Mouse (Mus musculus): Measurements from ENCODE around the gene Dusp23. TPM values are rescaled to one million over a fixed set of nuclear protein-coding genes. Genes with fewer than 3 reads are reported as not detected.

Gene Dusp23
- total RNA-seq, 2 experiments from 2014 or later = 12.7 to 13.3 TPM

DNA sequence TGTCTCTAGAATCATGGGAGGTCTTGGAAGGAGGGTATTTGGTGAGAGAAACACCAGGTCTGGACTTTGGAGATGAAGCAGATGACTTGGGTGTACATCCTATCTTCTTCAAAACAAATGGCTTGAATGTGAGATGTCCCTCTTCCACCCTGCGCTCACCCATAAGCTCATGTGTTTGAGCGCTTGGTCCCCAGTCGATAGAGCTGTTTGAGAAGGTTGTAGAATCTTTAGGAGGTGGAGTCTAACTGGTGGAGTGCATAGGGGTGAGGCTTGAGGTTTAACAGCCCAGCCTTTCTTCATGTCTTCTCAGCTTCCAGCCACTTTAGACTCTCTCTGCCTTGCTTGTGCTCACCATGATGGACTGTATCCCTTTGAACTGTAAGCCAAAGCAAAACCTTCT is 6.5 kb downstream of the Dusp23 start:
- no peak for DNase-seq
- intact Hi-C loops (cut with DNase I) = no loop called here

DNA sequence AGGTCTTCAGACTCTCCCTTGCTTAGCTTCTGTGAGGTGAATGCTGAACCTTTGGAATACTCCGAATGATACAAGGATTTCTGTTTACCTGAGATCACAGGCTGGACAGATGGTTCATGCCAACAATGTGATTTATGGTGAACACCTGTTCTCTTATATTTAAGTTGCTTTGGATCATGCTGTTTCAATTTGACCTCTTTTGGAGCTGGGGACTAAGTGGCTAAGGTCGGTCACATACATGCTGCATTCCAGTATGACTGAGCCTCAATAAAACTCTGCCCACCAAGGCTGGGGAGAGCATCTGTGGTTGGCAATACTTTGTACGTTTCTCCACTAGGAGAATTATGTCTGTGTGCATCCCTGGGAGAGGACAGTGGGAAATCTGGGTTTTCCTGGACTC is 8.7 kb downstream of the Dusp23 start:
- DNase-seq = no peak
- intact Hi-C loops (cut with DNase I) = no loop called here

DNA sequence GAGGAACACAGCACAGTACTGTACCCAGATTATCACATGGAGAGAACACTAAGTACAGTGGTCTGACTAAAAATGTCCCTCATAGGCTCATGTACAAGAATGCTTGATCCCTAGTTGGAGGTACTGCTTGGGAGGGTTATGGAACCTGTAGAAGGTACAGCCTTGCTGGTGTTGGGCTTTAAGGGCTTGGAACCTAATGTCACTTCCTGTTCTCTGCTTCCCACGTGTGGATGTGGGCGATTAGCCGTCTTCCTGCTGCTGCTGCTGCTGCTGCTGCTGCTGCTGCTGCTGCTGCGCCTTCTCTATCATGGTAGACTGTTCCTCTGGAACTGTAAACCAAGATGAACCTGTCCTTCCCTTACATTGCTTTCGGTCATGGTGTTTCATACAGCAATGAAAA is 9.2 kb downstream of the Dusp23 start:
- DNase-seq = no peak
- intact Hi-C loops (cut with DNase I) = no loop called here

DNA sequence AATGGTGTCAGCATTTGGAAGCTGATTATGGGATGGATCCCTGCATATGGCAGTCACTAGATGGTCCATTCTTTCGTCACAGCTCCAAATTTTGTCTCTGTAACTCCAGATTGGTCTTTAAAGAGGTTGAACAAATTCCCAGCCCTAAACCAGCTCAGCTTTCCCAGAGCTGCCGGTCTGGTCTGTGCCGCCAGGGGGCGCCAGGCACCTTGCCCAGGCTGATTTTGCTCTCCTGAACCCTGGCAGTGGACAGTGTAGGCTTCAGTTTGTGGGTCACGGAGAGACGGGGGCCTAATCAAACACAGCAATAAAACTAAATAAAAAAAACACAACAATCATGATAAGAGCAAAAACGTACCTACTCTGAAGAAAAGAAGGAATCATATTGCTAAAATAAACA is 13.5 kb downstream of the Dusp23 start:
- peak; percentile 78 to 86 for DNase-seq
- intact Hi-C loops (cut with DNase I) = loop anchor here (1.0 to 10.0 kb wide), 3 partner anchors 13 to 776 kb away; partner anchors contain the start of gene Dusp23

DNA sequence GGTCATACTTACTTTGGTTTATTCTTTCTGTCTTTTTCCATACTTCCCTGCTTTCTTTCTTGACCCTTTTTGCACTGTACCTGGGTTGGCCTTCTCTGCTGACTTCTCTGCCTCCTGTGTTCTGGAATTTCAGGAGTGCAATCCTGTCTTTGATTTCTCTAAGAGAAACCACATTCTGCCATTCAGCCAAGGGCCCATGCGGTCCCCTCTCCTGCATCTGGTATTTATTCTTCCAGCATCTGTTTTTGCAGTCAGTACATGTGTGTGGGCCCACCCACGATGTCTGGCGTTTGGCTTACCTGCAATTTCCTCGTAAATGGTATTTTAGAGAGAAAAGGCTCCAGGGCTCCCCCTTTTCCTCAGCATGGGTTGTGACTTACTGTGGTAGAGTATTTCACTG is 14.6 kb downstream of the Dusp23 start:
- no peak for DNase-seq
- intact Hi-C loops (cut with DNase I) = loop anchor here (5.0 to 10.0 kb wide), 2 partner anchors 206 to 777 kb away; no protein-coding TSS in a partner anchor

DNA sequence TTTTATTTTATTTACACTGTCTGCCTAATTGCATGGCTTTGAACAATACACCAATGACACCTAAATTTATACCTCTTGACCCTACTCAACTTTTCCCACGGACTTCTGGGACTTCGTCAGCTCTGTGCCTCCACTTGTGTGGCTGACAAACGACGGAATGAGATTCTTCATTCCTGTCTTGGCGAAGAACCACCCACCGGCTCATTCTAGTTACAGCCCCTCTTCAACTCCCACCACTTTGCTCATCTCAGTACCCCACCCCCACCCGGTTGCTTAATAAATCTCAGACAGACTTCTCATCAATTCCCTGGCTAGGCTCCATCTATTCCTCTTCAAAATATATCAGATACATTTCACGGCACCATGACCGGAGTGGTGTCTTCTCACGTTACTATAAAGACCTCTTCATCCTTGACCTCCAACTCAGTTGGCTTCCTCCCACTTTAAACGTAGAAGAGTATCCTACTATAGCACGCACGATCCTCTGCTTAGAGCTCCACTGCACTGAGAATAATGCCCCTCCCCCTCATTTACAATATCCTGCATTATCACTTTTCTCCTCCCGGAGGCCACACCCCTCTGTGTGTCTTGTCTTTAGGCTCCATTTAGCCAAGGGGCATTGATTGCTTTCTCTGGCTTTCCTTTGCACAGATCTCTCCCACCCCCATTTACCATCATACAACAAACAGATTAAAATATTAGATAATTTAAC is 15.2 kb downstream of the Dusp23 start:
- intact Hi-C loops (cut with DNase I) = loop anchor here (5.0 to 10.0 kb wide), 2 partner anchors 205 to 777 kb away; no protein-coding TSS in a partner anchor

DNA sequence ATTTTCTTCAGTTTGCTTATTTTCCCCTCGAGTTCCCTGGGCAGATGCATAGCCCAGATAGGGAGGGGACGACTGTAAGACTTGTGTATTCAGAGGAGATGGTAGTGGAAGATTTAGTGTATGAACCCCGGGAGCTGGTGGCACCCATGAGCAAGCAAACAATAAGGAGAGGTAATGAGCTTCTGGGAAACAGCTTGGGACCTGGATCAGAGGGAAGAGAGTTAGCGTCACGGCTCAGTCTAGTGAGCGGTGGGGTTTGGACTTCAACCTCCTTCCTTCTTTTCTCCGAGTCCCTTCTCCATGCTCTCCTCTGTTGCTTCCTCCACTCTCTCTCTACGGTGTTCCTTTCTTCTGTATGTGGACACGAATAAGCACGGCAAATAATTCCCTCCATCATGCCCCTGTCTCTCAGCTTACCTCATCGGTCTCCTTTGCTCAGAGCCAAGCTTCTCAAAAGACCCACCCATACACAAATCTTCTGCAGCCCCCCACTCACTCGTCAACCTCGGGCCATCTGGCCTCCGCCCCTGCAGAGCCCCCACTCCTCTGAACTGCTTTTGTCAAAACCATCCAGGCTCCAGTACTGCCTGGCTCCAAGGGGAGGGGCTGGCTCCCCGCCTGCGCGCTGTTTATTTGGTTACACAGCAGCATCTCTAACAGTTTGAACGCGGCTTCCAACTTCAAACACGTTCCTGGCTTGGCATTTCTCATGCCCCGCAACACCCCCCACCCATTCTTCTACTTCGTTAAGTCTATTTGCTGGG is 16.0 kb downstream of the Dusp23 start:
- intact Hi-C loops (cut with DNase I) = loop anchor here (5.0 to 10.0 kb wide), 2 partner anchors 204 to 778 kb away; no protein-coding TSS in a partner anchor
- DNase-seq = no peak

More for the DNA sequence above, 15.2 kb downstream of the Dusp23 start:
- DNase-seq = no peak

DNA sequence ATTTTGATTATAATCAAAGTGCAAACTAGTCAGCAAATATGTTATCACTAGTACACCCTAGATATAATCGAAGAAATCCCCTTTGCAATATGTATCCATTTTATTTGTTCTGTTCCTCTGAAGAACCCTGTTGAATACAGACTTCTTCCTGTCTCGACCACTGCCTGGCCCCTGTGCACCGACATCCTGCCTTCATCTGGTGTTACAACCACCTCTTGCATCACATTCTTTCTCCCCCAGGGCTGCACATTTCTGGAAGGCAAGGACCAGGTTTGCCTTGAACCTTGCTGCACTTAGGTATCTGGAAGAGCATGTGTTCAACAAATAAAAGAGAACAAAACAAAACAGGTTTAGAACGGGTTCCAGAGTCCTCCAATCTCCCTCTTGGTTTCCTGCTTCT is 17.4 kb downstream of the Dusp23 start:
- no peak for DNase-seq
- intact Hi-C loops (cut with DNase I) = loop anchor here (5.0 to 10.0 kb wide), 2 partner anchors 203 to 779 kb away; no protein-coding TSS in a partner anchor

DNA sequence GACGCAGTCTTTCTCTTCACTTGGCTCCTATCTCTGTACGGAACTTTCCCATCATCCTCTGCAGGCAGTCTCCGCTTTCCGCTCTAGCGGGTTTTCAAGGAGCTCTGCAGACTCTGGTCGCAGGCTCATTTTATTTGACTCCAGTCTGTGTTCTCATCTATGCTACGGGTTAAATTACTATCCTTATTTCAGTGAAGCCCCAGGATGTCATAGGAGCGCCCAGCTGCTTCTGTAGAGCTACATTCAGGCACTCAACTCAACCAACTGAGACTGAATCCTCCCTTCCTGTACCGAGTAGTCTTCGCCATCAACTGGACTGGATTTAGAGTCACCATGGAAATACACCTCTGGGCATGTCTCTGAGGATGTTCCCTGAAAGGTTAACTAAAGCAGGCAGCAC is 18.1 kb downstream of the Dusp23 start:
- intact Hi-C loops (cut with DNase I) = loop anchor here (5.0 to 10.0 kb wide), 3 partner anchors 47 to 780 kb away; no protein-coding TSS in a partner anchor
- DNase-seq = no peak

DNA sequence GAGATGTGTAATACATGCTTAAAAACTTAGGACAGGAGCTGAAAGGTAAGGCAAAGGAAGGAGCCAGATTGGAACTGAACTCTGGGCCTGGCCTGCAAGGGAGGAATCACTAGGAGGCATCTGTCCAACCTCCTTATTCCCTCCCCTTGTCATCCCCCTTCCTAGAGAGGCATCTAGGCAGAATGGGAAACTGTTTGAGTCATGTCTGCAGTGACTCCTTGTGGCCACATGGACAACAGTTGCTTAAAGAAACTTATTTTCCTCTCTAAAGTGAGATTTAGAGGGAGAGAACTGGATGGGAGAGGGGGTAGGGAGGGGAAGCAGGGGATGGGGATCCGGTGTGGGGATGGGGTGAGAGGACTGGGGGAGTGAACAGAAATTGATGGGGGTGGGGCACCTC is 20.0 kb downstream of the Dusp23 start:
- DNase-seq = no peak

DNA sequence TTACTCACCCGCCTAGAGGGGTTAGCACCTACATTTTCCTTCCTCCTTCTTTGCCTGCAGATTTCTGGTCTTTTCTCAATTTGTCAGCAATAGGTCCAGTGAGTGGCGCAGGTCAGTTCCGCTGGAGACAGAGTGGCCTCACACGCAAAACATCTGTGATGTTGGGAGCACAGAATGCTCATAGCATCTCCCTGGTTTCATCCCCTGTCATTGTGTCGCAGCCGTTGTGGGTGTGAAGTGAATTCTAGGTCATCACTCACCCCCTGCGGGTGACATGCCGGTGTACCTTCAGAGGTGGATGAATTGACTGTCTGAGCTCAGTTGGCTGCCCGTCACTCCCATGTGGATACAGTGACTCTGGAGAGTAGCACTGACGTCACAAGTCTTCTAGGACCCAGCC is 21.5 kb downstream of the Dusp23 start:
- intact Hi-C loops (cut with DNase I) = loop anchor here (5.0 to 10.0 kb wide), 2 partner anchors 44 to 783 kb away; no protein-coding TSS in a partner anchor
- no peak for DNase-seq

More for the DNA sequence above, 20.0 kb downstream of the Dusp23 start:
- intact Hi-C loops (cut with DNase I) = loop anchor here (1.0 to 10.0 kb wide), 3 partner anchors 45 to 782 kb away; no protein-coding TSS in a partner anchor

DNA sequence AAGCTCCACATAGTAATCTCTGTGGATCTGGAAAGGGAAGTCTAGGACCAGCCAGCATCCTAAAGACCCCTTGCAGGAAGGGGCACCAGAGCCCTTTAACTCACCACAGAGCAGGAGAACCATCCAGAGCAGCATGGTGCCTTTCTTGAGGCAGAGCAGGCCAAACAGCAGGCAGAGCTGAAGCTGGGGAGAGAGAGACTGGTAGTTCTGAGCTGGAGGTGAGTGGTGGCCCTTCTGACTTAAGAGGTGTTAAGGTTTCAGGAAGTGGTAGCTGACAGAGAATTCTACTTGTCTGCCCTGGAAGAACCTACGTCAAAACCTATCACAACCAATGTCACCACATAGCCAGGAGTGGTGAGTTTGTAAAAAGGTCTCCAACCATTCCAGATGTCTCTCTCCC is 30.4 kb downstream of the Dusp23 start, which contains the start of gene Fcrl6:
TSS of gene Fcrl6 (minus strand) at position 226 of the 400 bp plus-strand sequence.
- no peak for DNase-seq
- intact Hi-C loops (cut with DNase I) = no loop called here

DNA sequence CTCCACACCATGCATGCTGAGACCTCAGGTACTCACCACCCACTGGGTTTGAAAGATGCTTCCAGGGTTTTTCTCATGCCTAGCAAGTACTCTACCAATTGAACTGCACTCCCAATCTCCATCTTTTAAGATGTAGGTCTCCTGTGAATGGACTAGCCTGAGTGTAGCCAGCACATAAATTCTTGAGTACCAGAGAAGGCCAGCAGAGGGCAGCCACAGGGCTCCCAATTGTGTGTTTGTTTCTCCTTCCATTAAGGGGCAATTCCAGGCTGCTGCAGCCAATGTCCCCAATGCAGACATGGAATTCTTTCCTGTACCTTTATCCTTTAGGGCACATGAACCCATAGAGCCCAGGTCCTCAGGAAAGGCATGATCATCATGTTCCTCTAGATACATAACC is 38.3 kb downstream of the Dusp23 start:
- intact Hi-C loops (cut with DNase I) = loop anchor here (2.0 kb wide), 1 partner anchor 66 kb away; no protein-coding TSS in a partner anchor
- peak in 1 of 2 experiments; percentile 36 for DNase-seq

DNA sequence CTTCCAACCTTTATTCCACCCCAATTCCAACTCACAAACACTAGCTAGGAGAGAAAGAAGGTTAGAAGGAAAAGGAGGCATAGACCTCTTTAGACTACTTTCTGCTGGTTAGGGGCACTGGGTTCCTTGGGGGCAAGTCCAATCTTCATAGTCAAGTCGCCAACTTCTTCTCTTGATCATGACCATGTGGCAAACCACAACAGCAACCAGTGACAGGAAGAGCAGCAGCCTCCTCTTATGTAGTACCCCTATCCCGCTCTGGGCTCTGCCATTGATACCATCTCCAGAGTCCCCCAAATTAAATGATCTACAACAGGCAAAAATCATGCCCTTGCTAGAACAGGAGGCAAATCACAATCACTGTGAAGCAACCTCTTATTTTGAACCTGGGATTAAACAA is 38.8 kb downstream of the Dusp23 start:
- intact Hi-C loops (cut with DNase I) = loop anchor here (2.0 kb wide), 1 partner anchor 65 kb away; no protein-coding TSS in a partner anchor
- DNase-seq = no peak

DNA sequence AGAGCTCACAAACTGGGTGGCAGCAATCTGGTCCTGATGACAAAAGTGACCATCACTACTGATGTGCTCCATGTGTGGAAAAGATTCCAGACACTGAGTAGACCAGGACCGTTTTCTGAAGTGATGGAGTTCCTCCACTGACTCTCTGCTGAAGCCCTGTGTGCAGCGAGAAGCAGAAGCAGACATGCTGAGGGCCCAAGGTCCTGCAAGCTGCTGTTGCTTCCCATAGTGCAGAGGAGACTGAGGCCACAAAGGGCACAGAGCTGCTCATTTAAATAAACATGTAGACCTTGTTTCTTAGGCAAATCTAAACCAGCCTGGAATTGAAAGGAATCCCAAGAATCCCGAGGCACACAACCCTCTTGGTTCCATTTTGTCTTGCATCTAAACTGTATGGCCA is 39.4 kb downstream of the Dusp23 start:
- no peak for DNase-seq
- intact Hi-C loops (cut with DNase I) = no loop called here

DNA sequence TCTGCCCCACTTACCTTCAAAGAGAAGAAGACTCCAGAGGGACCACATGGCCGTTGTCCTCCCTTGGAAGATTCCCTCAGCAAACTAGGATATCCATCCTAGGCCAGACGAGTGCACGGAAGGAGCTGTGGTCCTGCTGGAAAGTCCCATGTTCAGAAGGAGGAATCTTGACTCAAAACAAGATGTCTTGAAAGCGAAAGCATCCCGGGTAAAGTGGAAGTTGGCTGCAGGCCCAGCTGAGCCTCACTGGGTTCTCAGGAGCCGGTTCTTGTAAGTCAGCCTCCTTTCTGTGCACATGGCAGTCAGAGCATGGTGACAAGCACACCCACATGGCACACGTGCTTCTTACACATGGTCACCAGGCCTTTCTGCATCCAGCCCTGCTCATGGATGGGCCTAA is 42.4 kb downstream of the Dusp23 start, which contains the start of gene Slamf8:
TSS of gene Slamf8 (minus strand) at position 184 of the 400 bp plus-strand sequence.
- intact Hi-C loops (cut with DNase I) = no loop called here

DNA sequence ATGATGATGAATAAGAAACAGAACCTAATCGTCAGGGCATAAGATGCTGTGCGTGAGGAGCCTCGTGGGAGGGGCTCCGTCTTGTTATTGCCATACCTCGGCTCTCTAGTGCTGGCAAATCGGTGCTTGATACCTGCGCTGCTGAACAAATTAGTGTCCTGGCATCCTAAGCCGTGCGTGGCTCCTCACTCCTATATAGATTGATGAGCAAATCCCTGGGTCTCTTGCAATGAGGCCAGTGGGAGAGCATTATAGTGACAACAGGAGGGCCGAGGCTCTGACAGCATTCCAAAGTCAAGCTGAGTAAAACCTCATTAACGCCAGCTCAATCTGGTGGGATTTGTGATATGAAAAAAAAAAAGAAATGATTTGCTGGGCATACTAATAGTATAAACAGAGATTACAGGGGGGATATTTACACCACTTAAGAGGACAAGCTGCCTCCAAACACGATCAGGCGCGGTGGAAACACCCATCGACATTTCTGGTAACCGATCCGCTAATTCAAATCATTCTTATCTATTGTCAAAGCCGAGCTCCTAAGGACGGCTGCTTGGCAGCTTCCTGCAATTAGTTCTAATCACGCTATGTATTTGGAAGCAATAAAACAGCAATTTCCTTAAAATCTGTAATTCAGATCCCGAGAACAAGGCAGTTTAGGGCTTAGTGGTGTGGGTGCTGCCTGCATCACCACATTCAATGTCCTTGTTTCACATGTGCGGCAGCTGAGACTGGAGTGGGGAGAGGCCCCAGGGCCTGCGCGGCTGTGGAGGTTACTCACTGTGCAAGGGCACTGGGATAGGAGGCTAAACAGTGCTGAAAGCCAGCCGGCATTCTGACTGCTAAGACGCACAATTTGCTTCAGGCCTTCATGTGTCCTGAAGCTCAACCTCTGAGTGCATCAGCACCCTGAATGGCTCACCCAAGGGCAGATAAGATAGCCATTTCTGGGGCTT is 46.9 kb downstream of the Dusp23 start:
- intact Hi-C loops (cut with DNase I) = no loop called here
- DNase-seq = no peak

More for the DNA sequence above, 42.4 kb downstream of the Dusp23 start, which contains the start of gene Slamf8:
- peak; percentile 54 to 63 for DNase-seq

DNA sequence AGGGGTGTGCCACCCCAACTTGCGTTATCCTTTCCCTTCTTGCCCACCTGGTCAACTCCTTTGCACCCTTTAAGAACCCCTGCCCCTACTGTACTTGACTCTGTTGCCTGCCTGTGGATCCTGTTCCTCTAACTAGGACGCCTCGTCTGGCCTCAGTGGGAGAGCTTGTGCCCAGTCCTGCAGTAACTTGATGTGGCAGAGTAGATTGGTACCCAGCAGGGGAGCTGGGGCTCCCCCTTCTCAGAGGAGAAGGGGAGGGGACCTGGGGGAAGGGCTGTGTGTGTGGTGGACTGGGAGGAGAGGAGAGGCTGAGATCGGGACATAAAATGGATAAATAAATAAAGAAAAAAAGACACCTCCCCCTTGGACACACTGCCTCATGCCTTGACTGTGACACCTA is 47.7 kb downstream of the Dusp23 start:
- DNase-seq = no peak
- intact Hi-C loops (cut with DNase I) = no loop called here

DNA sequence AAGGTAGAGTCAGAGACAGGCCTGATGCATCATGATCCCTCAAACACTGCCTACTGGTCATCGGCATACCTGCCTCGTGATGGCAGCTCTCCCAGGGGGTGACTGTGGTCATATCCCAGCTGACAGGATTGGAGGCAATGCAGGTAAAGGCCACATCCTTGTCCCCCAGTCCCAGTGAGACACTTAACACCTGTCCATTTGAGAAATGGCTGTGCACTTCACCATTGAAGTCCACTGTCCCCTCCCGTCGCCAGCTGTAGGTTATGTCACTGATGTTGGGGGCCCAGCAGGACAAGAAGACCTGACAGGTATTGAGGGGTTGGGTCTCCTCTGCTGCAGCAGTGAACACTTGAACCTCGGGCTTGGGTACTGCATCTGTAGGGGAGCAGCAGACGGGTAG is 48.5 kb downstream of the Dusp23 start:
- intact Hi-C loops (cut with DNase I) = no loop called here

DNA sequence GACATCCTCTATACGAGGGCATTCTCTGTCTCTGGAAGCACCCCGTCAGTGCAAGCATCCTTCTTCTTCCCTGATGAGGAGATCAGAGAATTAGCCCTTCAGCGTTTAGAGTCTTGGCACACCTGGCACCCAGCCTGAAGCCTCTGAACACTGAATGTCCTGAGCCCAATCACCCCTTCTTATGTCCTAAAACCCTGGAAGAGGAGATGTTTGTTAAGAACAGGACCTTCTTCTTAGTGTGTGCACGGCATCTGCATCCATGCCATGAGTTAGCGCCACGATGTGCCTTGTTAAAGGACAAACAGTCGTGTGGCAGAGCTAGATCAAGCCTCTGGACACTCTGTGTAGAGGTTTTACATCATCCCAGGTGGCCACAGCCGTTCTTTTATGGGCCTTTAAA is 50.3 kb downstream of the Dusp23 start:
- DNase-seq = no peak
- intact Hi-C loops (cut with DNase I) = no loop called here

More for the DNA sequence above, 48.5 kb downstream of the Dusp23 start:
- no peak for DNase-seq
